Mouse (Mus musculus) layer of hippocampus, postnatal 25 days (tissue): ENCODE measurements around the gene Ccdc28a. TPM values are rescaled to one million over a fixed set of nuclear protein-coding genes. Genes with fewer than 3 reads are reported as not detected.

ENCODE experiments used
- DNase-seq, 2 experiments: peaks; one replicate each; pipeline ENCODE4 v3.0.0; 2022; ENCODE audit warnings: mixed read lengths in 2 of 2, low spot score in 1 of 2; ENCODE audit errors: extremely low spot score in 1 of 2
- total RNA-seq, 2 experiments: library from RNA; stranded (reverse); gene quantifications; 2 replicates each; pipeline ENCODE4 v1.2.3; 2021

Gene Ccdc28a
- 10 to 100 TPM; 30.3 to 34.5 TPM for total RNA-seq

DNA sequence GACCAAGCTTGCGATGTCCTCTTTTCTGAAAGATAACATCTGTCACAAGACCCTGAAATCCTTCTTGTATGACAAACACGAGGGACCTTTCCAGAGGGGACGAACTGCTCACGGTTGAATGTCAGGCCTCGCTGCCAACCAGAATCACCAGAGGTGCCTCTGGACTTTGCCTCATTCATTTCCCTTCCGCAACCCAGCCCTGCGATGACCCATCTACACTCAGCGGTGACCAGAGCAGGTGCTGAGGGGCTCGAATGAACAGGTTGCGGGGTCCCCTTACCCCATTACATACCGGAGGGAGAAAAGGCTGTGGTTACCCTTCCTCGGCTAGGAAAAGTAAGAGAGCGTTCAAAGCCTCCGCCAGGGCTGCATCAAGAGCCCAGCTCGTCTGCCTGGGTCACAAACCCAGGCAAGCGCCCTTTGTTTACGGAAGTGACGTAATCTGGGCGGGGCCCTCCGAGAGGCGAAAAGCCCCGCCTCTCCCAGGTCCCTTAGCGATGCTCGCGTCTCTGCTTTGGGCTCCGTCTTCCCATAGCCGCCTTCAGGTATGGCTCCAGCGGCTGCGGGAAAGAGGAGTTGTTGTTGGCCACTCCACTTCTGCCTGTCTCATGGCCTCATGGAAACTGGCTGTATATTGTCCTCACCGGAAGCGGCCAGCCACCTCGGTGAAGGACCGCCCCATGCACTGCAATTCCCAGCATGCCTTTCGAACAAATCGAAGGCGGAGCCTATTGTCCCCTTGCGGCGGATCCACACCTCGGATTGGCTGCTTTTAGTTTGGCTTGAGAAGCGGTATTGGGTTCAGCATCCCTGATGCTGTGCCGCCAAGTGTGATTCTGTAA lies at the start of gene Ccdc28a:
TSS of gene Ccdc28a (minus strand) at position 439 of the 842 bp plus-strand sequence.
- DNase-seq: peak; percentile 86 to 96

DNA sequence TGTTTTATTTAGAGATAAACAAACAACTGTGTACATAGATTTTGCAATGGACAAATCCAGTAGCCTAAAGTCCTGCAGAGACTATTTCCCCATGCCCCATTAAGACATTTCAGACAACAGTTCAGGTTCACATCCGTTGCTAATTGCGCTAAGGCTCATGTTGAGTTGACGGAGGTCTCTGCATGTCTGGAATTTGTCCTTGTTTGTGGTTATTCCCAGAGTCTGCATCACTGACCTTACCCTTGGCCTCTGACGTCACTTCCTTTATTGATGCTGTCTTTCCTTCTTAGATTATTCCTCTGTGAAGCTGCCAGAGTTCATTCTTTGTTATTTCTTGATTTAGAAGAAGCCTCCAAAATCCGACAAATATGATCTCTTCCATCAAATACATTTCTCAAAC lies 49.2 kb upstream of the Ccdc28a start:
- DNase-seq: no peak

DNA sequence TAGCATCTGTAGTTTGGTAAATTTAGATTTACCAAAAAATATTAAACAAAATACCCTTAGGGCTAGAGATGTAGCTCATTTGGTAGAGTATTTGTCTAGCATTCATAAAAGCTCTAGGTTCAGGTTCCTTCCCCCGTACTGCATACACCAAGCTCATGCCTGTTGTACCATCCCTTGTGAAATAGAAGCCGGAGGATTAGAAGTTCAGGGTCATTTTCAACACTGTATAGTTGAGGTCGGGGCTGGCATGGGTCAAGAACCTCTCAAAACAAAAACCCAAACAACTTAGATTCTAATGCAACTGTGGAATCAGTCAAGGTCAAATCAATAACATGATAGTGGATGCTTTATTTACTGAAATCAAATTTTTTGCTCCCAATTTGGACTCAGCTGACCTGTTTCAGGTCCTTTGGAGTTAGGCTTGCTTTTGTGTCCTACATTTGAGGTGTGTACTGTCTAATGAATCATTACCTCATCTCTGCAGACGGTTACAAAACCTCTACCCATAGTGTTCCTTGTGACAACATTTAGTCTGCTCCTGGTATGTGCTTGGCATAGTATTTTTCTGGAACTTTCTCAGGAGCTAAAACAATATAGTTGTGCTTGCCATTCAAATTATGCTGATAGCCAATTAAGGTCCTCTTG lies 41.4 kb upstream of the Ccdc28a start:
- DNase-seq: no peak

DNA sequence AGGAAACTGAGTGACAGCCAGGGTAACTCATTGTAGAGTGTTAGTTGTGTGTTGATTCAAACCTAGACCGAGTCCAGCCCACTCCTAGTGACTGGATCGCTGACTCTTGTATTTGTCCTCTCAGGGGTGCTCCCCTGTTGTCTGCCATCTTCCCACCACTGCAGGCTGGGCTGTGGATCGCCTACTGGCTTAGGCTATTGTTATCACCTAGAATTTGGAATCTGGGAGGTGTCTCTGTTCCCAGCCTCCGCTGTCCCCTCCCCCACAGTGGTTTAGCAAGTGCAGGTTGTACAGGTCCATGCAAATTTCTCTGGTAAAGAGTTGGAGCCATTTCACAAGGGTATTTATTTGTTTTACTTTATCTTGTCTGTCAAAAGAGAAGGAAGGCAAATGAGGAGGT lies 16.5 kb upstream of the Ccdc28a start:
- no peak for DNase-seq

DNA sequence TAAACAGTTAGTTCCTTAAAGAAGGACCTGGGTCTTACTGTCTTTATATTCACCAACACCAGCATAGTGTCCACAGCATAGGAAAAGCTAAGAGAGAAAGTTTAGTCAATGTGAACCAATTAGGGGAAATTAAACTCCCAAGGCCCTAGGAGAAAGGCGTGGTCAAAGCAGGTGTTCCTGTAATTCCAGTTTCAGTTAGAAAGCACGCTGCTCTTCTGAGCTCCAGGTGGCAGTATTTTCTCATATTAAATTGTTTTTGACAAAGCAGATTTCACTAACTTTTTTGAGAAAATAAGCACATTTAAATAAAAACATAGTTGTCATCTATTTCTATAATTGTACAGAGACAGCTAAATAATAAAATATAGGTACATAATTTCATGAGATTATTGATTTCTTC lies 8.8 kb upstream of the Ccdc28a start:
- no peak for DNase-seq

DNA sequence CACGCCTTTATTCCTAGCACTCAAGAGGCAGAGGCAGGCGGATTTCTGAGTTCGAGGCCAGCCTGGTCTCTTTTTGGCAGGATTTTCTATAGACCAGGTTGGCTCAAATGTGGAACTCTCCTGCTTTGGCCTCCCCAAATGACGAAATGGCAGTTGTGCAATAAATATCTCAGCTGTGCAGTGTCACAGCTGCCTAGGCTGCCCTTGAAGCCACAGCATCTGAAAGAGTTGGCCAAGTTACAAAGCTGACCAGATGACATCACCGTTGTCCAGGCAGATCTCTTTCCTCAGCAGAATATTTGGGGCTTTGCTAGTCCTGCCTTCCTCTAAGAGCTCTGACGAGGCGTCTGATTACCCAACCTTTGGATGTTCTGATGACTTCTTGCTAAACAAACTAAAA lies 2.4 kb upstream of the Ccdc28a start:
- no peak for DNase-seq

DNA sequence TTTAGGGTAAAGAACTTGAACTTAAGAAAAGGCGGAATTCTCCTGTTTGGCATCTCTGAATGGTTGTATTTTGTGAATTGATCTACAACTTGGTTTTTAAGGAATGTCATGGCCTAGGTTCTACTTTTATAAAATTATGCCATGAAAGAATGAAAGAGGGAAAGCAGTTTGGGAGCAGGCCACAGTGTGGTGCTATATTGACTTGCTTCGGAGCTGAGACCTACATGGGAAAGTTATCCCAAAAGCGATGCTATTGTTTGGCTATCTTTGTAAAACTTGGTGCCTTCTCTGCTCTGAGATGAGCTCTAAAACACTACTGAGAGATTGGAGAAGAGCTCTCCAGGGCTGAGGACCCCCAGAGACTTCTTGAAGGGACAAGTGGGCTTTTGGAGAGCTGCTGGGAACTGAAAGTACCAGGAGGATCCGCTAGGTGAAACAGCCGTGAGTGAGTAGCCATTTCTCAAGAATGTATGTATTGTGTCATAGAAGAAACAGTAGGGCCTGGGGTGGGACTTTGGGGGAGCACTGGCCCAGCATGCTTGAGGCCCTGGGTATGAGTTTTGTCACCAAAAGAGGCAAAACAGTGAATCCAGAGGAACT lies 1.6 kb upstream of the Ccdc28a start:
- DNase-seq: no peak

DNA sequence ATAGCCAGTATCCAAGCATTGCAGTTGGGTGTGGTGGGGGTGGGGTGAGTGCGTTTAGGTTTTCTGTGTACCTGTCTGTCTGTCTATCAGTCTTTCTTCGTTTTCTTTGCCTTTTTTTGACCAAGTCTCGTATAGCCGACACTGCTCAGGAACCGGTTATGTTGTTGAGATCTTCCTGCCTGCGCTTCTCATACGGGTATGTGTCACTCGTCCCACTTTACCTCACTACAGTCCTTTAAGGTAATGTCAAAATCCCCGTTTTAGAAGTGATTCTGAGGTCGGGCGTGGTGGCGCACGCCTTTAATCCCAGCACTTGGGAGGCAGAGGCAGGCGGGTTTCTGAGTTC lies 577 bp upstream of the Ccdc28a start:
- no peak for DNase-seq

DNA sequence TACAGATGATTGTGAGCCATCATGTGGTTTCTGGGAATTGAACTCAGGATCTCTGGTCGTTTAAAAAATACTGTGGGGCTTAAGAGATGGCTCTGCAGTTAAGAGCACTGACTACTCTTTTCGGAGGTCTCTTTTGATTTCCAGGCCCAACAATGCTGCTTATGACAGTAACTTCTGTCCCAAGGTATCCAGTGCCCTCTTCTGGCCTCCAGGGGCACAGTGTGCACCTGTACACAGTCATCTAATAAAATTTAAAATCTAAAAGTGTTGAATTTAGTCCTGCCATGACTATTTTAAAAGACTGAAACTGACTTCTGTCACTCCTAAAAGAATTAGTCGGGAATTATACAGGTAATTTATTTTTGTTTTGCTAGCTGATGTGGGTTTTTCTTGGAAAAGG lies 907 bp downstream of the Ccdc28a start:
- no peak for DNase-seq

DNA sequence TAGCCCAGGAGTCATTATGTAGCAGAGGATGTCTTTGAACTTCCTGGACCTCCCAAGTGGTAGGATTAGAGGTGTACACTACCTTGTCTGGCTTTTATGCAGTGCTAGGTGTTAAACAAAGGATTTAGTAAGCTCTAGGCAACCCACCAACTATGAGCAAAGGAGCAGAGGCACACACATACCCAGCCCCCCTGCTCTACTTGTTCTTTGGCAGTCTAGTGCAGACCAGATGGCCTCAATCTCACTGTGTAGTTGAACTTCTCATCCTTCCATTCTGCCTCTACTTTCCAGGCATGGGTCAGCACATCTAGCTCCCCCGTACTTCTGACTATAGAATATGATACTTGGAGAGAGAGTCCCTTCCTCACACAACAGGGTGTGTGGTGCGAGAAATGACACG lies 10.4 kb downstream of the Ccdc28a start:
- DNase-seq: no peak

DNA sequence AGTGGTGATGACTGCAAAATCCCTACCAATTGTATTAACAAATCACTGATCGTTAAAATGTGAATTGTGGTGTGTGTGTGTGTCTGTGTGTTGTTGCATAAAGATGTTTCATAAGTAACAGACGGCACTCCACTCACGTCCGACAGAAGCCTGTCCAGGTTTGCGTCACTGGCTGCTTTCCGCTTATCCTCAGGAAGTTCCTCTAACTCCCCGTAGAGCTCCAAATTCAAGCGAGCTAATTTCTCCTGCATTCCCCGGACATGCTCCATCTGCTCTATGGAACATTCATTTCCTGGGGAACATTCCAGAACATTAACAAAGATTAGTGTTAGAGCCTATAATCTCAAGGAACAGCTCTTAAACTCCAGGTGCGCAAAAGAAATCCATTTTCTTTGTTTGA lies 15.4 kb downstream of the Ccdc28a start:
- DNase-seq: no peak

DNA sequence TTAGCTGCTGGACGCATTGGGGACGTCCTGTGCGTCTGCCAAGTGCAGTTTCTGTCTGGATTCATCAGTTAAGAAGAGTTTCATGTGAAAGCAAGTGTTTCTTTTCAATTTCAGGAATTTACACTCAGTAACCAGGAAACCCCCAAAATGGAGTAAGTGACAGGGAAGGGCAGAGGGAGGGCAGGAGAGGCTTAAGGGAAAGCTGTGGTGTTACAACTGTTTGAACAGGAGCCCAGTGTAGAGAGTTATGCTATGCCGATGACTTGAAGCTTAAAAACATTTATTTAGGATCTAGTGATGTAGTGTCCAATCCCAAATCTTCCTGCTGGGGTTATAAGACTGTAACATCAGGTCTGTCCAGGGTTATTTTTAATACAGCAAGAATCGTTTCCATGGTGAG lies 20.7 kb downstream of the Ccdc28a start:
- DNase-seq: no peak

DNA sequence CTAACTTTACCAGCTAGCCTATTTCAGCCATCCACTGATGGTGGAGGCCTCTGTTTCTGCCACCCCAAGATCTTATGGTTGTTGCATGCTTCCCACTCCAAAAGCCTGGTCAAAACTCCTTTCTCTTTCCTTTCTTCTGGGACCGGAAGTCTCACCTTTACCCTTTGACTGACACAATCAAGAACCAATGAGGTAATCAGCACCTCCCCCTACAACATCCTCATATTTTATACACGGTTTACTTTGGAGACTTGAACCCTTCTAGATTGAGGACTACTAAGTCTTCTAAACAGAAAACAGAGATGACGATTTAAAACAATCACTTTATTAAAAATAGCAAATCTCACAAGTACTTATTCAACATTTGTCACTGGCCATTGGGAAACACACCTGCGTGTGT lies 21.4 kb downstream of the Ccdc28a start:
- no peak for DNase-seq

DNA sequence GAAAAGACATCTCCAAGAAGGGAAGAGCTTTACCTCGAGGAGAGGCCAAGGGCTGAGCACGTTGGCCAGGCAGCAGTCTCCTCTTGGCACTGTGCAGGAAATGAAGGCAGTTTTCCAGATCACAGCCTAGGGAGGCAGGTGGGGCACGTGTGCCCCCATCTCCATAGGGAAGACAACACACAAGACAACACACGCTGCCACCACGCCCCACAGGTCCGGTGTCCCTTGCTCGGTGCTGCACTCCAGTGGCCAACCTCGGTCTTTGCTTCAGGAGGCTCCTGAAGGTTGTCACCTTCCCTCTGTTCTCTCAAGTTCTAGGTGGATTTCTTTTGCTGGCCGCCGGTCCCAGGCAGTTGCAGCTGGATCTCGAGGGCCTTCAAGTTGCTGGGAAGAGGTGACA lies 24.1 kb downstream of the Ccdc28a start, which contains the start of gene Ect2l:
TSS of gene Ect2l (minus strand) at position 165 of the 400 bp plus-strand sequence.
- peak in 1 of 2 experiments; percentile 35 for DNase-seq

DNA sequence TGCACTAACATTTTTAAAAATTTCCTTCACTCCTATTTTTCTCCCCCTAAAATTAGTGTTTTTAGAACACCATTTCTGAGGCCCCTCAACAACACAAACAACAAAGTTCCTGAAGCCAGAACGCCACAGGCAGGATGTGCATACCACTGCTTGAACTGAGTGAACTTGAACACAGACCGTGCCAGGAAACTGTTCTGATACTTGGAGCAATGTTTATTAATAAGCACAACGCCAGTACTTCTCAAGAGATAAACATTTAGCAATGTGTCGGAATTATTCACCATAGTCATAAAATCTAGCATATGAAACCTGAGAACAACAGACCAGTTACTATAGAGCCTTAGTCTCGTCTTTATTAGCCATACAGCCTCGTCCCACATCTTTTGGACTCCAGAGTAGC lies 24.7 kb downstream of the Ccdc28a start:
- DNase-seq: no peak

DNA sequence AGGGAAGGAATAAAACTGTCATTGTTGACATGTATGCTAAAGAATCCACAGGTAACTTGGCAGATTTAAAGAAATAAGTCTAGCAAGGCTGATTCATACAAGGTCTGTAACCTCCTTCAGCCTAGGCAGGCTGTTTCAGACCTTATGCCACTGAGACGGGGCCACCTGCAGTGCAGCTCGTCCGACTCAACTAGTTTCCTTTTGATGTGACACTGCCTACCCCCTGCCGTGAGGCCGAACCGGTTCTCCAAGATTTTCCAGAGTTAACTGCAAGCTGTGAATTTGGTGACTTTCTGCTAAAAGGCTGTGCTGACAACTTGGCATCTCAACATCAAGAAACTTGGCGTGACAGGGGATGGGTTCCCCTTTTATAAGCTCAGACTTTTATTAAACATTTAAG lies 30.7 kb downstream of the Ccdc28a start:
- no peak for DNase-seq

DNA sequence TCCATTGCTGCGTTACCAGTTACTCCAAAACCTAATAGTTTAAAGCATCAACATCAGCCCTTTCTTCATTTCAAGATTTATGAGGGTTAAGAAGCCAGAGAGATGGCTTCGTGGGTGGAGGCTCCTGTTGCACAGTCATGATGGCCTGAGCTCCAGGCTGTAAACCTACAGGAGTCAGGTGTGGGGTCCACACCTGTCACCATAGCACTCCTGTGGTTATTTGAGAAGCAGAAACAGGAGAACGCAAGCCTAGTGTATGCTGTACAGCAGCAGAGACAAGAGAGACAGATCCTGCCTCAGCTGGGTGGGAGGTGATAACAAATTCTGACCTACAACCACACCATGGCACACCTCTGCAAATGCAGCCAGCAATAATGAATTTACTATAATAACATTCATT lies 32.4 kb downstream of the Ccdc28a start:
- no peak for DNase-seq

DNA sequence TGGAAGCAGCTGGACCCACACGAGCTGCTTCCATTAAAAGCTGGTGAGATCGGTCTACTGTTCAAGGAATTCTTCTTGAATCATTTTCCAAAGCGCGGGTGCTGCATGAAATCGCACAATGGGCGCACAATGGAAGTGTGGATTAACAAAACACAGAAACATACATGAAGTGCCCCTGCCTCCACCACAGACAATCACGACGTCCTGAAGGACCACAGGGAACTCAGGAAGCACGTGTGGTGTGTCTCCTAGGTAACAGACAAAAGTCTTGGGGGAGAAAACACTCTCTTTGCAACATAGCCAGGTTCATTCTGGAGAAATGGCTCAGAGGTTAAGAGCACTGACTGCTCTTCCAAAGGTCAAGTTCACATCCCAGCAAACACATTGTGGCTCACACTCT lies 34.1 kb downstream of the Ccdc28a start:
- no peak for DNase-seq

DNA sequence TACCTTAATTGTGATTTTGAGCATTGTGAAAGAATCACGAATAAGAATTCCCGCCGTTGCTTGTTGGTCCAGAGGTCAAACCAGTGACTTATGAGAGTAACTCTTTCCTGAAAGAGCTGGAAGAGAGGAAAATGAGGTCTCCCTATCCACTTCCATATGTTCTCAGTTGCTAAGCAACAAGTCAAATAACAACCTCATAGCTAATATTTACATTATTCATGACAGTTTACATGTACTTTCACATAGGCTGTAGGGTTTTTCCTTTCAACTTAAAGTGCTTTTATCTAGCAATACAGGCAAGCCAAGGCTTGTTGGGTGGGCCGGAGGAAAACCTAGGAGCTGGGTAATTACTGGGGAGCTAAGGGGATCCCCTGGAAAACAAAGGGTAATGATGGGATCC lies 34.9 kb downstream of the Ccdc28a start:
- DNase-seq: no peak

DNA sequence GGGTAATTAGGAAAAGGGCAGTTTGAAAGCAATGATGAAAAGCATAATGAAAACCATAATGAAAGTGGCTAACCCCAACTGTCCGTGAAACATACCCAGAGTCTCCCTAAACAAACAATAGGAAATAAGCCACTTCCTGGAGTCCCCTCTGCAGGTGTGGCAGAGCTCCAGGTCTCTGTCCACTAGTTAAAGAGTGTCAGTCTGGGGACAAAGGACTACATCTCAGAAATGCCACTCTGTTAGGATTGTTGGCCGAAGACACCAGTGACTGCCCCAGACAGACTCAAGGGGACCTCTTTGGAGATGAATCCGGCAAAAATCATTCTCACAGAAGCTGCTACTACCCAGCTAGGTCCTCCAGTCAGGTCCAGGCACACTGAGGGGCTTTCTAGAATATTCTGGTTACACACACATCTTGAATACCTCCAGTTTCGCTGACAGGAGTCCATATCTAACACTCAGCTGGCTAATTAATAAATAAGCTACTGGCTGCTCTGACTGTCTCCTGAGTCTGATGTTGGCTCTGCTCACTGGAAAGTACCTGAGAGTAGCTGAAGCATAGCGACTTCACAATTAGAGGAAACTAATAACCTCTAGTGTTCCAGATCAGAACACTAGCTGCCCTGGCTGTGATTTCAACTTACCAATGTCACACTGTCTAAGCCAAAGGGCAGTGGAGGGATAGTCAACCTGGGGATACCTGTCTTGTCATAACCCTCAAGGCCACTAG lies 36.3 kb downstream of the Ccdc28a start:
- DNase-seq: no peak
